Mouse (Mus musculus): ENCODE data around the gene Ercc8.
A peak's percentile ranks its signal among the peaks of the same experiment; 100 is the strongest.

The Ercc8 gene

DNA sequence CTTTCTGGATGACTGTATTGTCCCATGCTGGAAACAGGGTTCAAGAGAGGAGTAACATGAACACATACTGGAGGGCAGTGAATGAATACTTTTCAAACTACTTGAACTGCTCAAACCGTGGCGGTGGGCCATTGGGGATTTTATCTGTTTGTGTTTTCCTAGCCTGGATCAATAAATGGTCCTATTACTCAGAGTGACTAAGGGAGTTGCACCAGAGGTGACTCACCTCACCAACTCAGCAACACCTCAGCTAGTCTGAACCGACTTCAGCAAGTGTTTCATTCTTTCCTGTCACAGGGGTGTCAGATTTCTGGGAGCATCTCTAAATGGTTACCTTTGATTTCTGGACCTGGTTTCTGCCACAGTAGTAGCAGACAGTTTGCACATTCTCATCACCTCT, 70.7 kb downstream of the Ercc8 start:
- DNase-seq, result no peak

DNA sequence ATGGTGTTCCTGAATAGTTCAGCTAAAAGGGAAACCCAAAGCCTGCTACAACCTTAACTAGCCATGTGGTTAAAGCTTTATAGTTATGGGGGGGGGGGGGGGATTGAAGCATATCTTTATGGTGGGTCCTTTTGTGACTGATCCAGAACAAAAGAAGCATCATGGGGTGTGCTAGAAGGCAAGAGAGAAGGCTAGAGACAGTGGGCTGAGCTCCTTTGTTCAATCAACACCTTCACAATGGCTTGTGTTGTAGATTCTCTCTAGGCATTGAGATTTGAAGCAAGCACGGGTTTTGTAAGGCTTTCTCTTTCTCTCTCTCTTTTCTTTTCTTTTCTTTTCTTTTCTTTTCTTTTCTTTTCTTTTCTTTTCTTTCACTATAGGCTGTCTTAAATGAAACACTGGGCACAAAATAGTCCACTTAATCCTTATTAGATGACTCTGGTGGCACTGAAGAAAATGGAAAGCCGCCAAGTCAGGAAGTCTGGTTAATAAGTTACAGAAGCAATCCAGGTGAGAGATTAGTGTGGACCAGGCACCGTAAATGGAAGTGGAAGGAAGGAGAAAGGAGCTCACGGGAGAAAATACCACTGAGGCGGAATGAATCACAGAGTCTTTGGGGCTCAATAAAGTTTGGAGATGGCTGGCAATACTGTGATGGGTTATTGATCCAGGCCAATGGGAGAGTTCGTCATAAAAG, 71.3 kb downstream of the Ercc8 start:
- DNase-seq, result no peak

DNA sequence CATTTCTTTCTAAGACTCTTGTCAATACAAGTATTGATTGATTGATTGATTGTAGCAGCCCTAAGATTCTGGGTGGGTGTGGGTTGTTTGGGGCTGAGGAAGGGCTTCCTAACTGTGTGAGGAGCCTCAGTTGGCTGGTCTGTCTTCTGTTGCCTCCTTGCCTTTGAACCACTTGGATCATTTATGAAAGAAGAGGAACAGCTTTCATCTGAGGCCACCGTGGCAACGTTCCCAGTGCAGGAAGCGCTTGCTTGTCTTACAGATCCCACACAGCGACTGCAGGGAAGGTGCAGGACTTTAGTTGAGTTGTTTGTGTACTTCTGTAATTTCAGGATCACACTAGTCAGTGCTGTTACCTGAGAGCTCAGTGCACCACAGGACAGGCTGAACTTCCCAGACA, 81.5 kb downstream of the Ercc8 start:
- peak; percentile 17 to 59 for DNase-seq

DNA sequence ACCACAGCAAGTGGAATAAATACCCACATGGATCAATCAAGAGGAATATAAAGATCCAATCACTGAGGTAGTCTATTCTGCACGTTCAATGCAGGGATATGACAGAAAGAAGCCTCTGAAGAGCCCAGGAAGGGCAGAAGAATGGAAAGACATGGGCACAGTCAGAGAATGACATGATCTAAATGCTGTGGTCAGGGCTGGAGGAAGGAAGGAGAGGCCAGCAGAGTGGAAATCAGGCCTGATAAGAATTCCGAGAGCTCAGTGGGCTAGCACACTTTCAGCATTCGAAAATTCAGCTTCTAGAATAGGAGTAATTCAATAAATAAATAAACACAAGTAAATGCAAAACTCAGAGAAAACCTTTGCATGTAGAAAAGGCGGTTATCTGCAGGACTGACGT, 83.2 kb downstream of the Ercc8 start:
- DNase-seq, result no peak
